Mouse (Mus musculus) kidney, adult 2 months (tissue): ENCODE data around the gene Atp2b2. TPM values are rescaled to one million over a fixed set of nuclear protein-coding genes. Genes with fewer than 3 reads are reported as not detected.

ENCODE experiments used
- DNase-seq: peaks from one replicate; pipeline ENCODE4 v3.0.0; 2021
- H3K27ac ChIP-seq: fragments of 200-500 bp; 2 replicates; pipeline ENCODE4 v1.5.1; 2012; ENCODE audit warnings: low read depth, low read length, control low read depth, inconsistent platforms; ENCODE audit not compliant: insufficient read depth
- H3K27me3 ChIP-seq: fragments of 200-500 bp; replicated peaks from 2 replicates; pipeline ENCODE4 v1.6.1; 2012; ENCODE audit warnings: mild to moderate bottlenecking, moderate library complexity, low read length, inconsistent platforms; ENCODE audit not compliant: control insufficient read depth, insufficient read depth
- H3K36me3 ChIP-seq: fragments of 200-500 bp; 2 replicates; pipeline ENCODE4 v1.6.1; 2012; ENCODE audit warnings: mild to moderate bottlenecking, moderate library complexity, low read length, inconsistent platforms; ENCODE audit not compliant: control insufficient read depth, insufficient read depth
- H3K4me1 ChIP-seq: fragments of 200-500 bp; 2 replicates; pipeline ENCODE4 v1.6.1; 2011; ENCODE audit warnings: low read length; ENCODE audit not compliant: control insufficient read depth, insufficient read depth
- H3K4me3 ChIP-seq: fragments of 200-500 bp; 2 replicates; pipeline ENCODE4 v1.5.1; 2011; ENCODE audit warnings: mild to moderate bottlenecking, low read depth, low read length, control low read depth; ENCODE audit not compliant: insufficient read depth
- CTCF ChIP-seq: fragments of 200-500 bp; conservative IDR thresholded peaks from 2 replicates; pipeline ENCODE4 v1.5.1; 2011; ENCODE audit warnings: low read depth, mild to moderate bottlenecking, control low read depth, low read length, moderate library complexity, mixed read lengths; ENCODE audit not compliant: insufficient read depth, insufficient read length
- POLR2A ChIP-seq: fragments of 200-500 bp; IDR thresholded peaks from one replicate; pipeline ENCODE4 v1.6.1; 2011; ENCODE audit warnings: low read depth, low read length, control low read depth
- WGBS: fragments of 180-500 bp; shearing (Covaris S2); methylation state at CpG from one replicate; pipeline ENCODE4 v1.1.7; 2018; 5-methylcytosine and 5-hydroxymethylcytosine counted together
- polyA plus RNA-seq: library from polyadenylated mRNA; depleted of rRNA; stranded (reverse); fragments of >200 nt; gene quantifications from 2 replicates; pipeline ENCODE4 v1.2.3, GENCODE M21; 2012

Atp2b2 gene
- polyA plus RNA-seq, 1 experiment: 0.84 TPM

DNA sequence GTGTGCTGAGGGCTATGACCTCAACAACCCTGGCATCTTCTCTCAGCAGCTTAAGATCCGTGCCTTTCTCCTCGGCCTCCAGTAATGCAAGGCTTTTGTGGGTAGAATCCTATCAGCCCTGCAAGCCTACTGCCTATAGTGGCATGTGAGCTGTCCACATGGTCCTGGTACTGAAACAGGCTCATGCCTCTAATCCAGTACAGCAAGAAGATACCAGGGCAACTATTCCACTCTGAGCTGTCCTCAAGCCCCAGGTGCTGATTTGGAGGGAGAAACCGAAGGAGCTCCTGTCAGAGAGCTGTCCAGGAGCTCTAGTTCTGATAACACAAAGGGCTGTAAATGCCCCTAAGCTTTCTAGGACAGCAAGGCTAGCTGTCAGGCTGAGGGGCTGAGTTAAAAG is 190.1 kb downstream of the Atp2b2 start:
- peak; percentile 54 for DNase-seq
- WGBS: 6% methylated on average over 3 of the region's 3 CpGs
- TF ChIP-seq CTCF: no peak
- no peak for TF ChIP-seq POLR2A
- Histone ChIP-seq H3K4me3 (no peak overlapping the region), H3K27ac (no peak overlapping the region), H3K27me3 (no peaks in the 10 kb centered on the region), H3K4me1 (no peaks in the 10 kb centered on the region), H3K36me3 (no peaks in the 10 kb centered on the region)

DNA sequence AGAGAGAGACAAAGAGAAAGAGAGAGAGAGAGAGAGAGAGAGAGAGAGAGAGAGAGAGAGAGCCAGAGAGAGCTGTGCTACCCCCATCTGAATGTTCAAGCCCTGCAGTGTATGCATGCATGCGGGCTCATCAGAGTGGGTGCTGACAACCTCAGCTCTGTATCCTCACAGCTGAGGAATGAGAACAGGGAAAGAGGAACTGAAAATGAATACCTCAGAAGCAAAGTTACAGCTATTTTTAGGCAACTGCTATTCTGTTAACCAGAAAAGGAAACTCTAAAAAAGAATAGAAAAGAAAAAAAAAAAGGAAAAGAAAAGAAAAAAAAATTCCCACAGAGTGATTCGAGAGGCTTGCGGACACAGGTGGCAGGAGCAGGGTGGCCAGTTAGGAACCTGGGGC is 192.6 kb downstream of the Atp2b2 start:
- no peaks in the 10 kb centered on the region for H3K27me3 ChIP-seq
- TF ChIP-seq POLR2A (no peak), CTCF (no peak)
- WGBS: 92% methylated on average over 3 of the region's 3 CpGs

GRCm38 (mm10) chr6:113848655-113849054 is 193.8 kb downstream of the Atp2b2 start:
- Histone ChIP-seq H3K27me3 (no peaks in the 10 kb centered on the region), H3K36me3 (no peaks in the 10 kb centered on the region), H3K27ac (no peak overlapping the region), H3K4me1 (no peaks in the 10 kb centered on the region), H3K4me3 (no peak overlapping the region)
- no peak for DNase-seq
- TF ChIP-seq CTCF (no peak), POLR2A (no peak)
- WGBS: 76% methylated on average over 2 of the region's 2 CpGs

More for the DNA sequence above, 192.6 kb downstream of the Atp2b2 start:
- no peak overlapping the region for H3K27ac ChIP-seq
- H3K4me3 ChIP-seq: no peak overlapping the region
- DNase-seq: no peak
- H3K36me3 ChIP-seq: no peaks in the 10 kb centered on the region
- no peaks in the 10 kb centered on the region for H3K4me1 ChIP-seq

GRCm38 (mm10) chr6:113847092-113847491 is 195.3 kb downstream of the Atp2b2 start:
- no peak for DNase-seq
- 72% methylated on average over 2 of the region's 2 CpGs for WGBS

GRCm38 (mm10) chr6:113843248-113843647 is 199.2 kb downstream of the Atp2b2 start:
- no peaks in the 10 kb centered on the region for H3K4me1 ChIP-seq
- H3K36me3 ChIP-seq: no peaks in the 10 kb centered on the region
- no peaks in the 10 kb centered on the region for H3K27me3 ChIP-seq
- no peak overlapping the region for H3K27ac ChIP-seq
- whole genome bisulfite sequencing: 5% methylated on average over 3 of the region's 3 CpGs
- no peak for DNase-seq
- no peak overlapping the region for H3K4me3 ChIP-seq
- TF ChIP-seq CTCF (no peak), POLR2A (no peak)

More at GRCm38 (mm10) chr6:113847092-113847491, 195.3 kb downstream of the Atp2b2 start:
- no peaks in the 10 kb centered on the region for H3K27me3 ChIP-seq
- no peak overlapping the region for H3K4me3 ChIP-seq
- TF ChIP-seq POLR2A (no peak), CTCF (no peak)
- no peaks in the 10 kb centered on the region for H3K36me3 ChIP-seq
- no peak overlapping the region for H3K27ac ChIP-seq
- no peaks in the 10 kb centered on the region for H3K4me1 ChIP-seq

DNA sequence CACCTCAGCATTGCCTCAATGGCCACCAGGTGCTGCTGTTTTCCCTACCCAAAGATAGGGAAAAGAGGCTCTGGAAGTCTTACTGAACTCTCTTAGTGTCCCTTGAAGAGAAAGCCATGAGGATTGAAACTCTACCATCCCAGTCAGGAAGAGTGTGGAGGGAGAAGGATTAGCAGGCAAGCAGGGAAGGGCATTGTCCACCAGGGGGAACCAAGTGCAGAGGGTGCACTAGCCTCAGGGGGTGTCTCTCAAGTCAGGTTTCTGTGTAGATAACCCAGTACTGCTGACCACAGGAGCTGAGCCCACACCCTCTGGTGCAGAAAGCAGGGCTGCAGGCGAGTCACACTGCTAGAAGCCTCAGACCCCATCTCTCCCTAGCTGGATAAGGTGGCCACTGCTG is 203.9 kb downstream of the Atp2b2 start:
- no peak overlapping the region for H3K27ac ChIP-seq
- WGBS: 61% methylated on average over 1 of the region's 1 CpGs
- H3K27me3 ChIP-seq: no peaks in the 10 kb centered on the region
- no peaks in the 10 kb centered on the region for H3K36me3 ChIP-seq
- H3K4me3 ChIP-seq: no peak overlapping the region
- no peak for DNase-seq
- H3K4me1 ChIP-seq: no peaks in the 10 kb centered on the region
- TF ChIP-seq CTCF (0 out of 2 replicates have a peak, but pooled peaks have one; percentile 16), POLR2A (no peak)

DNA sequence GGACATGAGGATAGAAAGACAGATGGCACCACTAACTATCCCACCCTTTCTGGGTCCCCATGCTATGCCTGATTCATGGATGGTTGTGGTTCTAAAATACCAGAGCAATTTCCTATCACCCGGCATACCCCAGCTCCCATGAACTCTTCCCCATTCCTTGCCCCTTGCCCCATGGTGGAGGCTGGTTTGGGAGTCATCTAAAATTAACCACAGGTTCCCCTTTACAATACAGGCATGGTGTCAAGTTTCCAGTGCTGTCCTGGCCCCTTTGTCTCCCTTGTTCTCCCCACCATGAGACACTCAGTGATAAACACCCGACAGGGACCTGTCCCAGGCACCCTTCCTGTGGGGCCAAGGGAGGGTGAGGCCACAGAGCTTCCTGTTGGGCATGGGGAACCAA is 204.7 kb downstream of the Atp2b2 start:
- DNase-seq: no peak
- no peak overlapping the region for H3K27ac ChIP-seq
- 53% methylated on average over 2 of the region's 2 CpGs for WGBS
- H3K36me3 ChIP-seq: no peaks in the 10 kb centered on the region
- no peaks in the 10 kb centered on the region for H3K4me1 ChIP-seq
- TF ChIP-seq POLR2A (no peak), CTCF (no peak)
- H3K4me3 ChIP-seq: no peak overlapping the region
- H3K27me3 ChIP-seq: no peaks in the 10 kb centered on the region

GRCm38 (mm10) chr6:113836545-113836944 is 205.9 kb downstream of the Atp2b2 start:
- Histone ChIP-seq H3K27ac (no peak overlapping the region), H3K4me1 (no peaks in the 10 kb centered on the region), H3K4me3 (no peak overlapping the region), H3K36me3 (no peaks in the 10 kb centered on the region), H3K27me3 (no peaks in the 10 kb centered on the region)
- TF ChIP-seq POLR2A: no peak
- no peak for TF ChIP-seq CTCF
- DNase-seq: no peak
- 76% methylated on average over 3 of the region's 3 CpGs for WGBS
